ENCODE assay signal across 26 mouse cellular contexts in genomic region chr8:12528659-12529058, GRCm38 (mm10). TPM values are rescaled to one million over a fixed set of nuclear protein-coding genes. Genes with fewer than 3 reads are reported as not detected.
DNase-seq lines count a peak whose midpoint lies in the region; ATAC-seq lines count a peak whose summit lies in the region.
"Had no signal": no experiment of that assay in that cellular context is flagged by ENCODE, and none has a peak within 500 bp of the region (broad histone marks: within the 10 kb centered on the region; RNA-seq: fewer than 3 reads in every experiment).

No protein-coding gene starts in this region.

- no peak overlapping the region for H3K4me3 ChIP-seq in heart, embryonic 10.5 days
- H3K4me3 ChIP-seq in heart, embryonic 12.5 days = no peak overlapping the region
- H3K4me3 ChIP-seq: embryonic facial prominence, embryonic 10.5 days; embryonic facial prominence, embryonic 12.5 days; forebrain, embryonic 13.5 days; forebrain, embryonic 15.5 days had no signal

- H3K27me3 ChIP-seq in heart, embryonic 10.5 days (ENCODE audit: insufficient read depth, poor library complexity, severe bottlenecking) = peaks cover 31% of the 10 kb centered on the region
- H3K27me3 ChIP-seq in heart, embryonic 12.5 days (replicated peaks) = peaks cover 7% of the 10 kb centered on the region; the same call in 1 of the 2 replicates
- H3K27me3 ChIP-seq: embryonic facial prominence, embryonic 12.5 days; forebrain, embryonic 13.5 days; forebrain, embryonic 15.5 days had no signal

- H3K4me2 ChIP-seq in heart, embryonic 12.5 days = no peak overlapping the region
- H3K4me2 ChIP-seq: embryonic facial prominence, embryonic 12.5 days; forebrain, embryonic 13.5 days; forebrain, embryonic 15.5 days had no signal

- peaks cover 6% of the 10 kb centered on the region; the same call in 1 of the 2 replicates for H3K4me1 ChIP-seq in heart, embryonic 10.5 days
- H3K4me1 ChIP-seq in heart, embryonic 12.5 days (replicated peaks) = no peaks in the 10 kb centered on the region
- H3K4me1 ChIP-seq: embryonic facial prominence, embryonic 12.5 days had no signal

- no peaks in the 10 kb centered on the region for H3K36me3 ChIP-seq in heart, embryonic 10.5 days
- no peaks in the 10 kb centered on the region for H3K36me3 ChIP-seq in heart, embryonic 12.5 days
- H3K36me3 ChIP-seq: embryonic facial prominence, embryonic 10.5 days; embryonic facial prominence, embryonic 12.5 days; forebrain, embryonic 15.5 days; G1E had no signal

- no peak overlapping the region for H3K27ac ChIP-seq in heart, embryonic 10.5 days
- H3K27ac ChIP-seq in heart, embryonic 12.5 days (ENCODE audit: poor library complexity, severe bottlenecking) = no peak overlapping the region
- H3K27ac ChIP-seq: embryonic facial prominence, embryonic 10.5 days; embryonic facial prominence, embryonic 12.5 days; forebrain, embryonic 13.5 days; forebrain, embryonic 15.5 days had no signal

- ATAC-seq in heart, embryonic 12.5 days (ENCODE audit: insufficient number of reproducible peaks, low FRiP score) = no peak
- ATAC-seq: CD4-positive, CD25-positive, alpha-beta regulatory T cell, adult 4 months; forebrain, embryonic 13.5 days; forebrain, embryonic 15.5 days; forebrain, postnatal 0 days; Patski had no signal

- no peak overlapping the region for H3K9ac ChIP-seq in heart, embryonic 12.5 days
- H3K9ac ChIP-seq: embryonic facial prominence, embryonic 12.5 days; forebrain, embryonic 13.5 days; forebrain, embryonic 15.5 days; forebrain, postnatal 0 days had no signal

- 66% methylated on average over 2 of the region's 2 CpGs for WGBS in heart, embryonic 10.5 days
- 70% methylated on average over 2 of the region's 2 CpGs for WGBS in heart, embryonic 12.5 days

- H3K9me3 ChIP-seq in heart, embryonic 10.5 days = no peaks in the 10 kb centered on the region
- no peaks in the 10 kb centered on the region for H3K9me3 ChIP-seq in heart, embryonic 12.5 days (replicated peaks)
- H3K9me3 ChIP-seq: embryonic facial prominence, embryonic 10.5 days; embryonic facial prominence, embryonic 12.5 days; forebrain, embryonic 13.5 days; forebrain, embryonic 15.5 days; G1E had no signal

- DNase-seq in heart, embryonic 10.5 days (ENCODE audit: low spot score) = peak; percentile 39
- DNase-seq in ES-CJ7 (ENCODE audit: low read depth, low spot score) (peak; percentile 69), R1 (ENCODE audit: low read depth, low spot score) (peak; percentile 54)
- DNase-seq in cerebellum, adult 11-12 months = no peak
- DNase-seq: adrenal gland, adult 2 months; adrenal gland, postnatal 10 days; adrenal gland, postnatal 25 days; B cell, adult 2 months; cerebellum, adult 11 months; cerebellum, adult 2 months; cerebellum, adult 9-10 months; cerebellum, postnatal 10 days; cerebellum, postnatal 25 days; forebrain, postnatal 0 days had no signal

RNA-seq across cellular contexts. Expression of gene Spaca7, which starts 44.2 kb away (rescaled TPM):
- not detected in 2 replicates for polyA plus RNA-seq in heart, embryonic 10.5 days (2016; fragmentation: Nextera tagmentation; extraction: Ambion mirVana)
- not detected in 2 replicates for polyA plus RNA-seq in heart, embryonic 12.5 days (2016; fragmentation: Nextera tagmentation; extraction: Ambion mirVana)
- polyA plus RNA-seq: adrenal gland, adult 2 months; brain, embryonic 14.5 days; CD4-positive, CD25-positive, alpha-beta regulatory T cell, adult 4 months; cerebellum, adult 2 months; cortical plate, adult 2 months; embryonic facial prominence, embryonic 10.5 days; embryonic facial prominence, embryonic 12.5 days; embryonic facial prominence, embryonic 14.5 days; forebrain, embryonic 11.5 days; forebrain, embryonic 13.5 days; forebrain, embryonic 15.5 days; forebrain, postnatal 0 days; G1E had no signal
